Mouse (Mus musculus) hindbrain, embryonic 14.5 days (tissue): ENCODE measurements around the gene Tcte1. TPM values are rescaled to one million over a fixed set of nuclear protein-coding genes. Genes with fewer than 3 reads are reported as not detected.
A peak's percentile ranks its signal among the peaks of the same experiment; 100 is the strongest.

Source experiments
- ATAC-seq: fragments of 200-750 bp; cut with Nextera tagmentation; 2 replicates; pipeline ENCODE4 v1.8.0; 2017; ENCODE audit warnings: moderate number of reproducible peaks, mild to moderate bottlenecking, moderate TSS enrichment, moderate library complexity; ENCODE audit not compliant: low FRiP score
- DNase-seq: peaks from one replicate; pipeline ENCODE4 v3.0.0-alpha.2; 2015; ENCODE audit warnings: low spot score
- H3K27ac ChIP-seq: fragments of 300-500 bp; sonication (generic); 2 replicates; pipeline ENCODE4 v1.5.1; 2014; ENCODE audit warnings: mild to moderate bottlenecking, moderate library complexity
- H3K27me3 ChIP-seq: fragments of 300-500 bp; sonication (generic); 2 replicates; pipeline ENCODE4 v1.6.1; 2014; ENCODE audit warnings: mild to moderate bottlenecking, low read length, mixed read lengths; ENCODE audit not compliant: control insufficient read depth, insufficient read depth
- H3K36me3 ChIP-seq: fragments of 300-500 bp; sonication (generic); replicated peaks from 2 replicates; pipeline ENCODE4 v1.6.1; 2014; ENCODE audit not compliant: control insufficient read depth, insufficient read depth
- H3K4me1 ChIP-seq: fragments of 300-500 bp; sonication (generic); replicated peaks from 2 replicates; pipeline ENCODE4 v1.6.1; 2014; ENCODE audit warnings: antibody characterized with exemption, low read length, mixed read lengths; ENCODE audit not compliant: control insufficient read depth, insufficient read depth
- H3K4me2 ChIP-seq: fragments of 300-500 bp; sonication (generic); replicated peaks from 2 replicates; pipeline ENCODE4 v1.6.1; 2014; ENCODE audit warnings: mild to moderate bottlenecking, moderate library complexity
- H3K4me3 ChIP-seq: fragments of 300-500 bp; sonication (generic); replicated peaks from 2 replicates; pipeline ENCODE4 v1.5.1; 2014; ENCODE audit warnings: mild to moderate bottlenecking, low read length
- H3K9ac ChIP-seq: fragments of 300-500 bp; sonication (generic); 2 replicates; pipeline ENCODE4 v1.6.1; 2014
- H3K9me3 ChIP-seq: fragments of 300-500 bp; sonication (generic); 2 replicates; pipeline ENCODE4 v1.6.1; 2016; ENCODE audit warnings: low read length; ENCODE audit not compliant: control insufficient read depth
- WGBS: fragments of 180-500 bp; shearing (Covaris S2); extraction: QIAGEN DNeasy Blood & Tissue Kit; methylation state at CpG from one replicate; pipeline ENCODE4 v1.1.7; 2014; 5-methylcytosine and 5-hydroxymethylcytosine counted together
- polyA plus RNA-seq: library from polyadenylated mRNA; unstranded; fragments of >200 nt; fragmentation: Nextera tagmentation; extraction: Ambion mirVana; gene quantifications from 2 replicates; pipeline ENCODE4 v1.2.1, GENCODE M21; 2014

Tcte1 gene
- polyA plus RNA-seq, 1 experiment from 2014 or later = 3.8 TPM

DNA sequence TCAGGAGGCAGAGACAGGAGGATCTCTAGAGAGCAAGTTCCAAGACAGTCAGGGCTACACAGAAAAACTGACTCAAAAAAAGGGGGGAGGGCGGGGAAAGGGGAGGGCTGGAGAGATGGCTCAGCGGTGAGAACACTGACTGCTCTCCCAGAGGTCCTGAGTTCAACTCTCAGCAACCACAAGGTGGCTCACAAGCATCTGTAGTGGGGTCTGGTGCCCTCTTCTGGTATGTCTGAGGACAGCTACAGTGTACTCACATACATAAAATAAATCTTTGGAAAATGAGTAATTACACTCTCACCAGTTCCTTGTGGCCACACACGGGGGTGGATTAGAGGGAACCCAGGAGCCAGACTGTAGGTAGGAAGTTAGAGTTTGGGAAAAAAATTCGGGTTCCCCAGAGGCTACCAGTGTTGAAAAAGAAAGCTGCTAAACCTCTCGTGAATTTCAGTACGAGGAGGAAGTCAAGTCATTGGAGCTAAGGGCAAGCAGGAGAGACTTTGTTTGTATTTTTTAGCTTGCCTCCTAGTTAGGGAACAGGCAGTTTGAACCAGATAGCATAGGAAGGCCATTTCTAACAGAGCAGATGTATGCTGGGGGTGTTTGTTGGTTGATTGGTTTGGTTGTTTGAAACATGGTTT, 59.6 kb downstream of the Tcte1 start:
- Histone ChIP-seq H3K9me3 (no peaks in the 10 kb centered on the region), H3K9ac (no peak overlapping the region), H3K4me1 (peaks cover 10% of the 10 kb centered on the region; the same call in 1 of the 2 replicates), H3K27ac (no peak overlapping the region), H3K4me3 (no peak overlapping the region), H3K27me3 (no peaks in the 10 kb centered on the region), H3K4me2 (no peak overlapping the region), H3K36me3 (no peaks in the 10 kb centered on the region)
- WGBS = 65% methylated on average over 6 of the region's 6 CpGs
- DNase-seq = no peak
- ATAC-seq = no peak

DNA sequence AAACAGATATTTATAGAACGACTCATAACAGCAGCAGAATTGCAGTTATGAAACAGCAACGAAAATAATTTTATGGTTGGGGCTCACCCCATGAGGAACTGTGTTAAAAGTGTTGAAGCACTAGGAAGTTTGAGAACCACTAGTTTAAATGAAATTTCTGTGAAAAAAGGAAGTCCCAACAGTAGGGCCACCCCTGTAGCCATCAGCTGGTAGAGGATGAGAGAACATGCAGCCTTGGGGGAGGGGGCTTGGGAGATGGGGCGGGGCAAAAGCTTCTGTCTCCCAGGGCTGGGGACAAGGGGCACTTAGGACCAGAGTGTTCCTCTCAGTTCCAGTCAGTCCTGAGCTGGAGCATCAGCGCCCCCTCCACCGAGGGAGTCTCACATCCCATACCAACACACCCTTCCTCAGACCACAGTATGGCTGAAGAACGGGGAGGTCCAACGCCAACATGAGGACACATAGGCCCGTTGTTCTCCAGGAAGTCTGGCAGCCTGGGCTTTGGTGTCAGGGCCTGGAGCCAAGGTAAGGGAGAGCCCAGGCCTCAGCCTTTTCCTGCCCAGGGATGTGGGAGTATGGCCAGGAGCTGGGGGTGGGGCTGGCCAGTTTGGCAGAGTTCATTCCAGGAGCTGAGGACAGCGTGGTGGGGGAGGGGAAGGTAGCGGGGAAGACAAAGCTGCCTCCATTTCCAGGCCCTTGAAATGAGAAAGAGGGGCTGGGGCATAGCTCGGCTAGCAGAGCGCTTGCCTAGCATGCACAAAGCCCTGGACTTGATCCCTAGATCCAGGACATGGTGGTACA, 61.1 kb downstream of the Tcte1 start:
- no peaks in the 10 kb centered on the region for H3K9me3 ChIP-seq
- no peak overlapping the region for H3K9ac ChIP-seq
- ATAC-seq (peak; percentile 79), DNase-seq (no peak)
- peaks cover 10% of the 10 kb centered on the region; the same call in 1 of the 2 replicates for H3K4me1 ChIP-seq
- peak overlapping the region; percentile 25; the same call in 1 of the 2 replicates for H3K4me2 ChIP-seq
- H3K27me3 ChIP-seq = no peaks in the 10 kb centered on the region
- H3K27ac ChIP-seq = peak overlapping the region; percentile 73
- H3K4me3 ChIP-seq = no peak overlapping the region
- WGBS = 38% methylated on average over 12 of the region's 12 CpGs
- H3K36me3 ChIP-seq = no peaks in the 10 kb centered on the region

DNA sequence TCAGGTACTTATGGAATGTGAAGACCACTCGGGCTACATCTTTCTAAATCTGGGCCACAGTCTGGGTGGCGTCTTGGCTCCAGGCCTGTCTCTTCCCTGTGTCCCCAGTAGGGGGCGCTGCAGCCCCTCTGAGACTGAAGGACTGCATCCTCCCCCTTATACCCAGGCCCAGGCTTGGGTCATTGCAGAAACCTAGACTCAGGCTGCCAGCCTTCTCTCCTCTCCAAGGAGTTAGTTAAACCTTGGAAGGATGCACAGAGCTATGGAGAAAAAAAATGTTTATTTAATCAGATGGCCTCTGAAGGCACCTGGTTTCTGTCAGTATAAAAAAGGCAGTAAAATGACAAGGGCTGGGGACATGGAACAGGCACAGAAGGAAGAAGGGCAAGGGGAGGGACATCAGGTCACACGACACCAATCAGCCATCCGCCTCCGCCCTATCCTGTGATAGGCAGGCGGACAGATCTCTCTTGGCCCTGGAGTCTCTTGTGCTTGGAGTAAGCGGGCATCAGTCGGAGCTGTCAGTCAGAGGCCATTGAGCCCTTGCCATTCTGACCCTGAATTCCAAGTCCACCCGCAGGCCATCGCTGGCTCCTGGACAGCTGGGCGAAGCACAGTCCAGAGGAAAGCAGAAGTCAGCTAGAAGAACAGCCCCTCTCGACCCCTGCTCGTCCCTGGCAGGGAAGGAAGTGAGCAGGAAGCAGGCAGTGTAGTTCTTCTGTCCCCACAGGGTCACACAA, 61.9 kb downstream of the Tcte1 start:
- Histone ChIP-seq H3K9me3 (no peaks in the 10 kb centered on the region), H3K27me3 (no peaks in the 10 kb centered on the region), H3K4me1 (peaks cover 10% of the 10 kb centered on the region; the same call in 1 of the 2 replicates), H3K9ac (no peak overlapping the region), H3K27ac (peak overlapping the region; percentile 73), H3K4me2 (peak overlapping the region; percentile 25; the same call in 1 of the 2 replicates), H3K4me3 (no peak overlapping the region), H3K36me3 (no peaks in the 10 kb centered on the region)
- peak; percentile 71 for DNase-seq
- WGBS = 28% methylated on average over 13 of the region's 14 CpGs
- peak; percentile 58 for ATAC-seq

DNA sequence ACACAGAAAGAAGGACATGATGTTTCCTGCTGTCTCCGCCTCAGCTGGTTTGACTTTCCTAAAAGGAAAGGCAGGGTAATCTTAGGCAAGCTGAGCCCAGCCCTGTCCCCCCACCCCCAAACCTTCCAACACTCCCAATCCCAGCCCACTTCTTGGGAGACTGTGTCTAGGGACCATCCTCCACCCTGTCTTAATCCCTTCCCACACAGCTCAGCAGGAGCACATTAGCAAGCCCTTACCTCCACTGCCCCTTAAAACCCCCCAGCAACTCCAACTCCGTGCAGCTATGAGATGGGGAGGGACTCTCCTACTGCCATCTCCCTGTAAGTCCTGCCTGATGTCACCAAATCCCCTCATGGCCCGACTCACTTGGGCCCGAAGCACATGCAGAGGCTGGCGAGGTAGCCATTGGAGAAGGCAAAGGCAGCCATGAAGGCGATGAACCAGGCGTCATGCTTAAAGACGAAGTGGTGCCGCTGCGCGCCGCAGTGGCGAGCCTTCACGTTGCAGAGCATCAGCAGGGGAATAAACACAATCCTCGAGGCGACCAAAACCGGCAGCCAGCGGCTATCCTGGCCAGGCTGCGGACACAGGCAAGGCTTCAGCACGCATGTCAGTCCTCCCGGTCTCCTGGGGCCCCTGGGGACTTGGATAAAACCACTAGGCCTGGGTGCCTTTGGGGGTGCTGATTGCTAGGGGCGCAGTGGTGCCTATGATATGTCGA, 62.7 kb downstream of the Tcte1 start:
- Histone ChIP-seq H3K27ac (peak overlapping the region; percentile 73), H3K27me3 (no peaks in the 10 kb centered on the region), H3K4me1 (peaks cover 10% of the 10 kb centered on the region; the same call in 1 of the 2 replicates), H3K9me3 (no peaks in the 10 kb centered on the region), H3K4me3 (no peak overlapping the region), H3K9ac (no peak overlapping the region), H3K36me3 (no peaks in the 10 kb centered on the region), H3K4me2 (no peak overlapping the region)
- 68% methylated on average over 23 of the region's 23 CpGs for WGBS
- DNase-seq (no peak), ATAC-seq (no peak)

DNA sequence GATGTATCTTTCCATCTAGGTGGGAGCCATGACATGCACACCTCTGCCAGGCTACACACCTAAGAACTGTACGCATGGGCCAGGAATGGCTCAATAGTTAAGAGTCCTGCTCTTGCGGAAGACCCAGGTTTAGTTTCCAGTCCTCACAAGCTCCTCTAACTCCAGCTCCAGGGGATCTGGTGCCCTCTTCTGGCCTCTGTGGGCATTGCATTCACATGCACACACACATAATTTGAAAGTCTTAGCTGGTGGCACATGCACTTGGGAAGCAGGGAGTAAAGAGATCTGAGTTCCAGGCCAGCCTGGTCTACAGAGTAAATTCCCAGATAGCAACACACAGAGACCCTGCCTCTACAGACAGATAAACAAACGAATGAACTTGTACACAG, 63.2 kb downstream of the Tcte1 start:
- Histone ChIP-seq H3K4me2 (no peak overlapping the region), H3K9ac (no peak overlapping the region), H3K27me3 (no peaks in the 10 kb centered on the region), H3K36me3 (no peaks in the 10 kb centered on the region), H3K4me1 (peaks cover 10% of the 10 kb centered on the region; the same call in 1 of the 2 replicates), H3K27ac (no peak overlapping the region), H3K4me3 (no peak overlapping the region), H3K9me3 (no peaks in the 10 kb centered on the region)
- ATAC-seq = no peak
- DNase-seq = no peak
- WGBS = 94% methylated on average over 3 of the region's 3 CpGs

DNA sequence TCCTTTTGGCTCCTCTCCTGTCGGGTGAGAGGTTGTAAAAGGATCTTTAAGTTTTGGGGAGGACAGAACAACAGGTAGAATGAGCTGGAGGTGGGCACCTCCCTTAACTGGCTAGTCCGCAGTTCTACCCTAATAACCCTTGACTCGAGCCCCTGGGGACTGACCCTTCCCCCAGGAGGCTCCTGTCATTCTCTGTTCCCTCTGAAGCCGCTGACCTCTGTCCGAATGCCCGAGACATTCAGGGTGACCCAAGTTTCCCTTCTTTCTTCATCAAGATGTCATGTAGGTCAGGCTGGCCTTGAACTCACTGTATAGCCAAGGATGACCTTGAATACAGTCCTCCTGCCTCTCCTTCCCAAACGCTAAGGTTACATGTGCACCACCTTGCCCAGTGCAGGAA, 65.1 kb downstream of the Tcte1 start:
- H3K9ac ChIP-seq = no peak overlapping the region

DNA sequence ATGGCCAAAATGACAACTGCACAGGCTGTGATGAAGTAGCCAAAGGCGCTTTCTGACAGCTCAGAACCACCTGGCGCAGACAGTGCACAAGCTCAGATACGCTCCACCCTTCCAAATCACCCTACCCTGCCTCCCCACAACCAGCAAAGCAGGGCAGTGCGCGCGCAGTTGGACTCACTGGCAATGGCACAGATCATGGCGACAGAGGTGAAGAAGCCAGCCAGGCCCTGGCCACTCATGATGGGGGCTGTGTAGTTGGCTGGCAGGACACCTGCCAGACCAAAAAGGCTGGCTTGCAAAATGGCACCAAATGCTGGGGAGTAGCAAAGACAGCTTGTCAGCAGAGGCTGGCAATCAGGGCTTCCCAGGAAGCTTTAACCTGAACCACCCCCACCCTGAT, 66.0 kb downstream of the Tcte1 start:
- H3K27me3 ChIP-seq = peaks cover 9% of the 10 kb centered on the region; the same call in 1 of the 2 replicates
- peaks cover 18% of the 10 kb centered on the region for H3K4me1 ChIP-seq
- WGBS = 98% methylated on average over 7 of the region's 7 CpGs
- no peak overlapping the region for H3K27ac ChIP-seq
- no peaks in the 10 kb centered on the region for H3K36me3 ChIP-seq
- no peak for DNase-seq
- H3K9me3 ChIP-seq = no peaks in the 10 kb centered on the region
- no peak for ATAC-seq
- H3K4me3 ChIP-seq = no peak overlapping the region
- no peak overlapping the region for H3K4me2 ChIP-seq
- H3K9ac ChIP-seq = no peak overlapping the region

More for the DNA sequence above, 65.1 kb downstream of the Tcte1 start:
- H3K4me1 ChIP-seq = peaks cover 18% of the 10 kb centered on the region
- WGBS = 91% methylated on average over 7 of the region's 7 CpGs
- no peaks in the 10 kb centered on the region for H3K9me3 ChIP-seq
- H3K4me3 ChIP-seq = no peak overlapping the region
- H3K27ac ChIP-seq = no peak overlapping the region
- H3K36me3 ChIP-seq = no peaks in the 10 kb centered on the region
- ATAC-seq (no peak), DNase-seq (no peak)
- 0 out of 2 replicates have a peak, but pooled peaks cover under 1% of the 10 kb centered on the region for H3K27me3 ChIP-seq
- H3K4me2 ChIP-seq = no peak overlapping the region

DNA sequence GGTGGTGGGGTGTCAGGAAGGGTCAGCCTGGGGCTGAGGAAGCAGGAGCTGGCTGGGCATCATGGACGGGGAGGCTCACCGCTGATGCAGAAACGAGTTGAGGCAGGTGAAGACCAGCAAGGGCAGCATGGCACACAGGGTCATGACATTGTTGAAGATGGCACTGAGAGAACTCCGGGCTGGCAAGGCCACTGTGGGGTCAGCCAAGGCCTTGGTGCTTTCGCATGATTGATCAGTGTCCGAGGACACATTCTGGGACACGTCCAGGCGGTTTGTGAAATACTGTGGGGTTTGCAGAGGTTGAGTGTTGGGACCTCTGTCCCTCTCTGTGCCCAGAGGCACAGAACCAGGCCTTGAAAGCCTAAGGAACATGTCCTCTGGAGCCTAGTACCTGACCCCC, 66.6 kb downstream of the Tcte1 start:
- H3K9me3 ChIP-seq = no peaks in the 10 kb centered on the region
- no peaks in the 10 kb centered on the region for H3K36me3 ChIP-seq
- H3K27ac ChIP-seq = no peak overlapping the region
- ATAC-seq = no peak
- H3K9ac ChIP-seq = no peak overlapping the region
- no peak overlapping the region for H3K4me2 ChIP-seq
- H3K27me3 ChIP-seq = peaks cover 14% of the 10 kb centered on the region
- WGBS = 91% methylated on average over 8 of the region's 8 CpGs
- H3K4me1 ChIP-seq = peaks cover 20% of the 10 kb centered on the region
- DNase-seq = no peak
- no peak overlapping the region for H3K4me3 ChIP-seq
